Mouse (Mus musculus) brown adipose tissue, adult 24 weeks (tissue): ENCODE data around the gene Tbc1d17. TPM values are rescaled to one million over a fixed set of nuclear protein-coding genes. Genes with fewer than 3 reads are reported as not detected.
A peak's percentile ranks its signal among the peaks of the same experiment; 100 is the strongest.

Experiments
- H3K27ac ChIP-seq: fragments of 200-500 bp; replicated peaks from 2 replicates; pipeline ENCODE4 v1.5.1; 2012; ENCODE audit warnings: low read depth, mild to moderate bottlenecking, low read length
- H3K4me1 ChIP-seq: fragments of 200-500 bp; 2 replicates; pipeline ENCODE4 v1.6.1; 2012; ENCODE audit warnings: low read length, mixed read lengths; ENCODE audit not compliant: control insufficient read depth, insufficient read depth, insufficient read length
- H3K4me3 ChIP-seq: fragments of 200-500 bp; 2 replicates; pipeline ENCODE4 v1.5.1; 2012; ENCODE audit warnings: low read depth, mild to moderate bottlenecking, low read length, moderate library complexity; ENCODE audit not compliant: insufficient read depth
- polyA plus RNA-seq: library from polyadenylated mRNA; stranded (reverse); fragments of >200 nt; gene quantifications from 2 replicates; pipeline ENCODE4 v1.2.4, GENCODE M21; 2012; ENCODE audit not compliant: missing spikeins, insufficient read depth, insufficient read length

The Tbc1d17 gene
- polyA plus RNA-seq, 1 experiment: 28.2 TPM

- no peak overlapping the region for H3K27ac ChIP-seq
- no peak overlapping the region for H3K4me3 ChIP-seq
- H3K4me1 ChIP-seq: peaks cover 16% of the 10 kb centered on the region
These were observed 14.3 kb upstream of the Tbc1d17 start for GRCm38 (mm10) chr7:44863210-44863609.

GRCm38 (mm10) chr7:44862434-44862833 is 13.6 kb upstream of the Tbc1d17 start:
- H3K4me3 ChIP-seq: no peak overlapping the region
- no peak overlapping the region for H3K27ac ChIP-seq
- H3K4me1 ChIP-seq: peaks cover 12% of the 10 kb centered on the region

- Histone ChIP-seq H3K4me3 (no peak overlapping the region), H3K27ac (no peak overlapping the region), H3K4me1 (peaks cover 8% of the 10 kb centered on the region)
These were observed 12.5 kb upstream of the Tbc1d17 start for GRCm38 (mm10) chr7:44861429-44861816.

- Histone ChIP-seq H3K27ac (no peak overlapping the region), H3K4me1 (peaks cover 7% of the 10 kb centered on the region)
These were observed 11.9 kb upstream of the Tbc1d17 start for GRCm38 (mm10) chr7:44860576-44861428.

GRCm38 (mm10) chr7:44859896-44860295 is 11.0 kb upstream of the Tbc1d17 start:
- H3K4me1 ChIP-seq: peaks cover 10% of the 10 kb centered on the region
- H3K27ac ChIP-seq: no peak overlapping the region
- no peak overlapping the region for H3K4me3 ChIP-seq

More at GRCm38 (mm10) chr7:44860576-44861428, 11.9 kb upstream of the Tbc1d17 start:
- no peak overlapping the region for H3K4me3 ChIP-seq

GRCm38 (mm10) chr7:44857905-44858304 is 9.0 kb upstream of the Tbc1d17 start:
- H3K4me1 ChIP-seq: peaks cover 12% of the 10 kb centered on the region
- H3K27ac ChIP-seq: peak overlapping the region; percentile 24; the same call in 1 of the 2 replicates
- peak overlapping the region; percentile 90; the same call in 1 of the 2 replicates for H3K4me3 ChIP-seq

GRCm38 (mm10) chr7:44857042-44857552 is 8.2 kb upstream of the Tbc1d17 start, which contains the start of gene Pnkp:
Gene Pnkp, plus strand, starts transcription at chr7:44857139.
- peak within 1 kb of the TSS; percentile 69 for H3K27ac ChIP-seq
- H3K4me3 ChIP-seq: peak within 1 kb of the TSS; percentile 90
- H3K4me1 ChIP-seq: peaks cover 12% of the 10 kb centered on the region

GRCm38 (mm10) chr7:44856265-44856916 is 7.5 kb upstream of the Tbc1d17 start:
- H3K4me3 ChIP-seq: peak overlapping the region; percentile 90
- 0 out of 2 replicates have a peak overlapping the region, but pooled peaks have one; percentile 2 for H3K27ac ChIP-seq
- H3K4me1 ChIP-seq: peaks cover 12% of the 10 kb centered on the region

GRCm38 (mm10) chr7:44855036-44855435 is 6.2 kb upstream of the Tbc1d17 start:
- Histone ChIP-seq H3K4me1 (peaks cover 12% of the 10 kb centered on the region), H3K4me3 (peak overlapping the region; percentile 75), H3K27ac (peak overlapping the region; percentile 95)

- Histone ChIP-seq H3K4me3 (peak overlapping the region; percentile 75), H3K4me1 (peaks cover 12% of the 10 kb centered on the region), H3K27ac (peak overlapping the region; percentile 95)
These were observed 5.6 kb upstream of the Tbc1d17 start for GRCm38 (mm10) chr7:44854356-44855031.

GRCm38 (mm10) chr7:44853596-44854355 is 4.9 kb upstream of the Tbc1d17 start:
- Histone ChIP-seq H3K4me1 (peaks cover 12% of the 10 kb centered on the region), H3K27ac (peak overlapping the region; percentile 95), H3K4me3 (peak overlapping the region; percentile 75)

GRCm38 (mm10) chr7:44853065-44853464 is 4.2 kb upstream of the Tbc1d17 start:
- no peak overlapping the region for H3K27ac ChIP-seq
- no peak overlapping the region for H3K4me3 ChIP-seq
- peaks cover 12% of the 10 kb centered on the region for H3K4me1 ChIP-seq

GRCm38 (mm10) chr7:44852259-44853027 is 3.6 kb upstream of the Tbc1d17 start:
- no peak overlapping the region for H3K27ac ChIP-seq
- H3K4me3 ChIP-seq: no peak overlapping the region
- H3K4me1 ChIP-seq: peaks cover 13% of the 10 kb centered on the region
